Mouse (Mus musculus) midbrain, embryonic 16.5 days (tissue): ENCODE measurements around the gene Naa80. TPM values are rescaled to one million over a fixed set of nuclear protein-coding genes. Genes with fewer than 3 reads are reported as not detected.

Experiments used
- ATAC-seq: fragments of 200-750 bp; cut with Nextera tagmentation; 2 replicates; pipeline ENCODE4 v1.8.0; 2017; ENCODE audit warnings: moderate TSS enrichment
- H3K27ac ChIP-seq: fragments of 300-500 bp; sonication (generic); 2 replicates; pipeline ENCODE4 v1.5.1; 2014; ENCODE audit warnings: mild to moderate bottlenecking, low read length, mixed read lengths
- H3K27me3 ChIP-seq: fragments of 300-500 bp; sonication (generic); 2 replicates; pipeline ENCODE4 v1.6.1; 2014; ENCODE audit warnings: low read depth, low read length, mixed read lengths; ENCODE audit not compliant: control insufficient read depth, insufficient read depth
- H3K36me3 ChIP-seq: fragments of 300-500 bp; sonication (generic); 2 replicates; pipeline ENCODE4 v1.6.1; 2014; ENCODE audit warnings: mild to moderate bottlenecking, low read length, moderate library complexity, mixed read lengths; ENCODE audit not compliant: control insufficient read depth, insufficient read depth
- H3K4me1 ChIP-seq: fragments of 300-500 bp; sonication (generic); 2 replicates; pipeline ENCODE4 v1.6.1; 2014; ENCODE audit warnings: mild to moderate bottlenecking, low read length, mixed read lengths; ENCODE audit not compliant: control insufficient read depth, insufficient read depth
- H3K4me2 ChIP-seq: fragments of 300-500 bp; sonication (generic); 2 replicates; pipeline ENCODE4 v1.6.1; 2014; ENCODE audit warnings: mild to moderate bottlenecking, low read length, mixed read lengths
- H3K4me3 ChIP-seq: fragments of 300-500 bp; sonication (generic); 2 replicates; pipeline ENCODE4 v1.5.1; 2014; ENCODE audit warnings: low read depth, mild to moderate bottlenecking, low read length, moderate library complexity, mixed read lengths
- H3K9ac ChIP-seq: fragments of 300-500 bp; sonication (generic); 2 replicates; pipeline ENCODE4 v1.6.1; 2014; ENCODE audit warnings: low read depth, low read length, mixed read lengths
- H3K9me3 ChIP-seq: fragments of 300-500 bp; sonication (generic); replicated peaks from 2 replicates; pipeline ENCODE4 v1.6.1; 2014; ENCODE audit warnings: mild to moderate bottlenecking, low read length, mixed read lengths; ENCODE audit not compliant: control insufficient read depth, poor library complexity, severe bottlenecking
- WGBS: fragments of 180-500 bp; shearing (Covaris S2); extraction: QIAGEN DNeasy Blood & Tissue Kit; methylation state at CpG from one replicate; pipeline ENCODE4 v1.1.7; 2014; 5-methylcytosine and 5-hydroxymethylcytosine counted together
- polyA plus RNA-seq: library from polyadenylated mRNA; unstranded; fragments of >200 nt; fragmentation: Nextera tagmentation; extraction: Ambion mirVana; gene quantifications from 2 replicates; pipeline ENCODE4 v1.2.1, GENCODE M21; 2015

Naa80 gene
- polyA plus RNA-seq, 1 experiment from 2014 or later: 18.6 TPM

DNA sequence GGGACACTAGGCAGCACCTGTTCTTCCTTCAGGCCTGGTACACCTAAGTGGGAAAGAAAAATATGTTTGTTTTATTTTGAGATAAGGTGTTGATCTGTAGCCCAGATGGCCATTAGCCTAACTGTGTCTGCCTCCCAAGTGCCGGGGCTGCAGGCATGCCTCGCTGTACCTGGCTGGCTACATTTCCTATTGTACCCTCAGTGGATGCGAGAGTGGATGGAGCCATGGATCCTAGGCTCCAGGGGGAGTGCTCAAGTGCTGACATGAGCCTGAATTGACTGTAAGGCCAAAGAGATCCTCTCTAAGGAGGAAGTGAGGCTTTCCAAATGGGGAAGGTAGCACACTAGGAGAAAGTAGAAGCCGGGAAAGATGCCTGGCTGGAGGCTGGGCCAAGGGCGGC is 30.7 kb upstream of the Naa80 start:
- H3K4me2 ChIP-seq: no peak overlapping the region
- H3K4me3 ChIP-seq: no peak overlapping the region
- H3K4me1 ChIP-seq: peaks cover 21% of the 10 kb centered on the region
- peaks cover 31% of the 10 kb centered on the region for H3K27me3 ChIP-seq
- H3K9ac ChIP-seq: no peak overlapping the region
- peaks cover 15% of the 10 kb centered on the region; the same call in 1 of the 2 replicates for H3K36me3 ChIP-seq
- no peaks in the 10 kb centered on the region for H3K9me3 ChIP-seq
- no peak for ATAC-seq
- H3K27ac ChIP-seq: no peak overlapping the region
- WGBS: 82% methylated on average over 5 of the region's 5 CpGs

DNA sequence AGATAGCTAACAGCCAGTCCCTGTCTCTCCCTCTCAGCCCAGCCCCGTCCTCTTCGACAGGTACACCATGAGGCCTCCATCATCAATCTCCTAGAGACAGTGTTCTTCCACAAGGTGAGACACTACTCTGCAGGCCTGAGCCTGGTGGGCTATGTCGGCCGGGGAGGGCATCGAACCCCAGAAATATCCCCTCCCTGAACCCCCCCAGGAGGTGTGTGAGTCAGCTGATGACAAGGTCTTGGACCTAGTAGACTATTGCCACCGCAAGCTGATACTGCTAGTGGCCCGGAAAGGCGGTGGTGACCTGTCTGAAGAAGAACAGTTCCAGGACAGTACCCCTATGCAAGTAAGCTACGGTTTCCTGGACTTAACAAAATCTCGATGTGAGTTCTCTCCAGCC is 29.9 kb upstream of the Naa80 start:
- Histone ChIP-seq H3K9ac (no peak overlapping the region), H3K4me3 (no peak overlapping the region), H3K4me1 (peaks cover 27% of the 10 kb centered on the region), H3K36me3 (peaks cover 11% of the 10 kb centered on the region; the same call in 1 of the 2 replicates), H3K27me3 (peaks cover 33% of the 10 kb centered on the region), H3K9me3 (no peaks in the 10 kb centered on the region), H3K27ac (no peak overlapping the region), H3K4me2 (no peak overlapping the region)
- WGBS: 91% methylated on average over 10 of the region's 10 CpGs
- ATAC-seq: no peak

GRCm38 (mm10) chr9:107549297-107550074 is 29.2 kb upstream of the Naa80 start:
- 89% methylated on average over 20 of the region's 20 CpGs for WGBS
- H3K9ac ChIP-seq: no peak overlapping the region
- ATAC-seq: no peak
- H3K36me3 ChIP-seq: 0 out of 2 replicates have a peak, but pooled peaks cover 6% of the 10 kb centered on the region
- H3K9me3 ChIP-seq: no peaks in the 10 kb centered on the region
- H3K27ac ChIP-seq: no peak overlapping the region
- H3K4me2 ChIP-seq: no peak overlapping the region
- H3K4me1 ChIP-seq: peaks cover 28% of the 10 kb centered on the region
- H3K27me3 ChIP-seq: peaks cover 33% of the 10 kb centered on the region
- no peak overlapping the region for H3K4me3 ChIP-seq

GRCm38 (mm10) chr9:107550491-107551116 is 28.1 kb upstream of the Naa80 start:
- peak overlapping the region; percentile 62 for H3K4me2 ChIP-seq
- H3K27me3 ChIP-seq: peaks cover 33% of the 10 kb centered on the region
- no peak overlapping the region for H3K4me3 ChIP-seq
- no peaks in the 10 kb centered on the region for H3K9me3 ChIP-seq
- ATAC-seq: no peak
- no peak overlapping the region for H3K27ac ChIP-seq
- no peak overlapping the region for H3K9ac ChIP-seq
- H3K36me3 ChIP-seq: no peaks in the 10 kb centered on the region
- WGBS: 23% methylated on average over 23 of the region's 23 CpGs
- H3K4me1 ChIP-seq: peaks cover 32% of the 10 kb centered on the region

DNA sequence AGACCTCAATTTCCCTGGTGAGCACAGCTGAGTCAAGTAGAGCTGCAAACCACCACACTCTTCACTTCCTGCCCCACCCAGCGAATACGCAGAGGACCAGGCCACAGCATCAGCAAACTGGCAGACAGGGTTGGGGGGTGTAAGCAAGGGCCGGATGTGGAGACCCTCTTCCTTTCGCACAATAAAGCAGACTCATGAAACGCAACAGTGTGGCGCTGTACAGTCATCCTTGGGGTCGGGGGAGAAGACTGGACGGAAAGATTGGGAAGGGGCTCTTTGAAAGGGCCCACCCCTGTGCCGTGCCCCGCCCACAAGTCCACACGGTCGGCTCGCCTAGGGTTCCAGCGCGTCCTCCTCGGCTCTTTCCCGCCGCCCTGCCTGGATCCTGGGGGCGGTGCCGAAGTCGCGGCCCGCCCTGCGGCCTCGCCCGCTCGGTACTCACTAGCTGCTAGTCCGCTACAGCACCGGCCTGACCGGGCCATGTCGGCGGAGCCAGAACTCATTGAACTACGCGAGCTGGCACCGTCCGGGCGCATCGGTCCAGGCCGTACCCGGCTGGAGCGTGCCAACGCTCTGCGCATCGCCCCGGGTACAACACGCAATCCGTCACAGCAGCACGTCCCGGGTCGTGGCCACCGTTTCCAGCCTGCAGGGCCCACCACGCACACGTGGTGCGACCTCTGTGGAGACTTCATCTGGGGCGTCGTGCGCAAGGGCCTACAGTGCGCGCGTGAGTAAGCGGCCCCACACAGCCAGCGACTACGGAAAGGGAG is 27.4 kb upstream of the Naa80 start, which contains the start of gene Rassf1:
TSS of gene Rassf1 (plus strand) at position 439 of the 773 bp plus-strand sequence.
- peak within 1 kb of the TSS; percentile 62 for H3K4me2 ChIP-seq
- no peak for ATAC-seq
- peak within 1 kb of the TSS; percentile 32 for H3K4me3 ChIP-seq
- 2% methylated on average over 62 of the region's 63 CpGs for WGBS
- peak within 1 kb of the TSS; percentile 51 for H3K9ac ChIP-seq
- H3K9me3 ChIP-seq: no peaks in the 10 kb centered on the region
- peaks cover 33% of the 10 kb centered on the region for H3K27me3 ChIP-seq
- H3K4me1 ChIP-seq: peaks cover 37% of the 10 kb centered on the region
- H3K27ac ChIP-seq: no peak within 1 kb of the TSS
- H3K36me3 ChIP-seq: no peaks in the 10 kb centered on the region

DNA sequence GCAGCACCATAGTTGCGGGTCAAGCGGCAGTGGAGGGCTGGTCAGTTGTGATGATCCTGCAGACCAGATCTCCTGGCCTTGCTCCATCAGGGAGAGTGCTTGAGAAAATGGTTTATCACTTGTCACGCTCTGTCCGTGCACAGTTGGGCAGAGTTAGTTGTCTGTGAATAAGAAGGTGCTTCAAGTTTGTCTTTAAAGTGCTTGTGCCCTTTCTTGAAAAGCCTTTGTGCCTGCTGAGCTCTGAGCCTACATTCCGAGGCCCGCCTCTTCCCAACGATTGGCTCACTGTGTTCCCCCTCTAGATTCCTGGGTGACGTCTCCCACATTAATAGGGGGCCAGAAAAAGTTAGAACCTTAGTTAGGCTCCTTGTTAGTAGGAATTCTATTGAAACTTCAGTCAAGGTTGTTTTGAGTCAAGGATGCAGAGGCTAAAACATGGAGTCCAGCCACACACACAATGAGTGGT is 26.8 kb upstream of the Naa80 start:
- 10% methylated on average over 8 of the region's 8 CpGs for WGBS
- Histone ChIP-seq H3K36me3 (no peaks in the 10 kb centered on the region), H3K4me1 (peaks cover 38% of the 10 kb centered on the region), H3K4me3 (peak overlapping the region; percentile 32), H3K4me2 (peak overlapping the region; percentile 62), H3K9ac (peak overlapping the region; percentile 51), H3K27ac (no peak overlapping the region), H3K9me3 (no peaks in the 10 kb centered on the region), H3K27me3 (peaks cover 33% of the 10 kb centered on the region)
- ATAC-seq: no peak

GRCm38 (mm10) chr9:107552690-107553393 is 25.8 kb upstream of the Naa80 start:
- Histone ChIP-seq H3K4me2 (peak overlapping the region; percentile 87), H3K36me3 (peaks cover 5% of the 10 kb centered on the region), H3K9me3 (no peaks in the 10 kb centered on the region), H3K27ac (no peak overlapping the region), H3K27me3 (peaks cover 33% of the 10 kb centered on the region), H3K9ac (no peak overlapping the region), H3K4me1 (peaks cover 33% of the 10 kb centered on the region), H3K4me3 (no peak overlapping the region)
- 82% methylated on average over 5 of the region's 5 CpGs for WGBS
- ATAC-seq: no peak

GRCm38 (mm10) chr9:107553541-107554318 is 25.0 kb upstream of the Naa80 start:
- no peaks in the 10 kb centered on the region for H3K9me3 ChIP-seq
- H3K4me3 ChIP-seq: peak overlapping the region; percentile 80
- H3K4me1 ChIP-seq: peaks cover 33% of the 10 kb centered on the region
- peaks cover 33% of the 10 kb centered on the region for H3K27me3 ChIP-seq
- WGBS: 7% methylated on average over 37 of the region's 37 CpGs
- peak overlapping the region; percentile 88 for H3K9ac ChIP-seq
- H3K27ac ChIP-seq: peak overlapping the region; percentile 84
- peak; percentile 77 for ATAC-seq
- H3K4me2 ChIP-seq: peak overlapping the region; percentile 87
- H3K36me3 ChIP-seq: peaks cover 10% of the 10 kb centered on the region
